Mouse (Mus musculus): ENCODE measurements around the gene Enpp6. TPM values are rescaled to one million over a fixed set of nuclear protein-coding genes. Genes with fewer than 3 reads are reported as not detected.

The Enpp6 gene
- total RNA-seq (2014; fragmentation: Nextera tagmentation) (not detected in 2 replicates), total RNA-seq (2017) (0.22 and 0.64 TPM in 2 replicates), polyA plus RNA-seq (2012) (not detected in 2 replicates)

DNA sequence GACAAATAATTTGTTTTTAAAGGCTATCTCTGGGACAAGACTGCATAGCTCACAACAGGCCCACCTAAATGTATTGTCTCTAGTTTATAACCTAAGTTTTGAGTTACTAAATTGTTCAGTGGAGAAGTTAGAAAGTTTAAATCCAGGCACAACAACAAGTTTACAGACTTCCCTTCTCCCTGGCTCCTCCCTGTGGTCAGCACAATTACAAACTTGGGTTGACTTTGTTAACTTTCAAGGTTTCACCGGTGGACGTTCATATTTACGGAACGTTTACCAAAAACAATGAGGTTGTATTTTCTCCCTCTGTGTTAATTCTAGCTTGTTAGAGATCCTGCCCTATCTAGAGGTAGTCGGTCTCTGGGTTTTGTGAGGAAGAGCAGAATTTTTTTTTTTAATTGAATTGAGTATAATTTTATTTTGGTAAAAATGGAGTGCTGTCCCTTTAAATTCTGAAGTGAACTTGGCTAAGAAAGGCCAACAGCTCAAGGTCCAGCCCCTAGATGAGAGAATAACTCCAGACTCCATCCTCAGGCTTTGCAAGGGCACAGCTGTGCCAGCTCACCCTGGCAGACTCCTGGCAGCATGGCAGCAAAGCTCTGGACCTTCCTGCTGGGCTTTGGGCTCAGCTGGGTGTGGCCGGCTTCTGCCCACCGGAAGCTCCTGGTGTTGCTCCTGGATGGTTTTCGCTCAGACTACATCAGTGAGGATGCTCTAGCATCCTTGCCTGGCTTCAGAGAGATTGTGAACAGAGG lies at the start of gene Enpp6:
Enpp6 (plus strand) TSS at position 502 of the 755 bp plus-strand sequence.
- DNase-seq (ENCODE audit: low spot score) (no peak), ATAC-seq (ENCODE audit: extremely low read depth, insufficient number of reproducible peaks, low FRiP score, poor library complexity, severe bottlenecking) (no peak)
- Histone ChIP-seq H3K36me3 (replicated peaks) (no peaks in the 10 kb centered on the region), H3K9me3 (replicated peaks) (no peaks in the 10 kb centered on the region), H3K4me3 (ENCODE audit: low read depth, low read length) (no peak within 1 kb of the TSS), H3K4me1 (ENCODE audit: insufficient read depth, low read depth, low read length) (no peaks in the 10 kb centered on the region), H3K27me3 (ENCODE audit: insufficient read depth, low read length) (peaks cover 16% of the 10 kb centered on the region)
- TF ChIP-seq POLR2AphosphoS5 (IDR thresholded peaks at IDR 0.05; ENCODE audit: insufficient replicate concordance, low read depth, low read length) (no peak), TAL1 (conservative IDR thresholded peaks at IDR 0.05; ENCODE audit: low read depth, low read length) (no peak), GATA1 (IDR thresholded peaks at IDR 0.05; ENCODE audit: borderline replicate concordance, low read length) (no peak), CTCF (IDR thresholded peaks at IDR 0.05; ENCODE audit: low read depth, low read length) (no peak), GATA2 (IDR thresholded peaks at IDR 0.05; ENCODE audit: borderline replicate concordance, low read depth, low read length) (no peak)

DNA sequence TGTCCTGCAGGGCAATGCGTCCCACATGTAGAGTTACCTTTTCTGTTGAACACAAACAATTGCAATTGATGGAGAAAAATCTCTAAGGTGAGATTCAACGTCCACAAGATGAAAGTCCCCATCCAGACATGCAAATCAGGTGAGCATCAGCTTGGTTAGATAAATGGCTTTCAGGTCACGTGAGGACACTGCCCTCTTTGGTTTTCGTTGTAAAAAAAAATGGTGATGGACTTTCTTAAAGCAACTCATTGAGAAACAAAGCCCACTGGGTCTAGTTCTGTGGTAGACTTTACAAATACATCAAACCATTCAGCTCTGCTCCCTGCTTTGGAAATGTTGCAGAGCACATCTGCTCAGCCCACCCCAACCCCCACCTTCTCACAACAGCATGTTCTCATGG lies 48.5 kb upstream of the Enpp6 start:
- DNase-seq (ENCODE audit: low spot score), result no peak
- H3K36me3 ChIP-seq (replicated peaks), result no peaks in the 10 kb centered on the region
- H3K27me3 ChIP-seq (ENCODE audit: insufficient read depth, low read length), result peaks cover 28% of the 10 kb centered on the region
- TF ChIP-seq POLR2AphosphoS5 (IDR thresholded peaks at IDR 0.05; ENCODE audit: insufficient replicate concordance, low read depth, low read length) (no peak), CTCF (IDR thresholded peaks at IDR 0.05; ENCODE audit: low read depth, low read length) (no peak), GATA1 (IDR thresholded peaks at IDR 0.05; ENCODE audit: borderline replicate concordance, low read length) (no peak), TAL1 (conservative IDR thresholded peaks at IDR 0.05; ENCODE audit: low read depth, low read length) (no peak), GATA2 (IDR thresholded peaks at IDR 0.05; ENCODE audit: borderline replicate concordance, low read depth, low read length) (no peak)
- peaks cover 5% of the 10 kb centered on the region; the same call in 1 of the 2 replicates for H3K4me1 ChIP-seq (ENCODE audit: insufficient read depth, low read depth, low read length)
- ATAC-seq (ENCODE audit: extremely low read depth, insufficient number of reproducible peaks, low FRiP score, poor library complexity, severe bottlenecking), result no peak
- H3K9me3 ChIP-seq (replicated peaks), result no peaks in the 10 kb centered on the region
- no peak overlapping the region for H3K4me3 ChIP-seq (ENCODE audit: low read depth, low read length)

DNA sequence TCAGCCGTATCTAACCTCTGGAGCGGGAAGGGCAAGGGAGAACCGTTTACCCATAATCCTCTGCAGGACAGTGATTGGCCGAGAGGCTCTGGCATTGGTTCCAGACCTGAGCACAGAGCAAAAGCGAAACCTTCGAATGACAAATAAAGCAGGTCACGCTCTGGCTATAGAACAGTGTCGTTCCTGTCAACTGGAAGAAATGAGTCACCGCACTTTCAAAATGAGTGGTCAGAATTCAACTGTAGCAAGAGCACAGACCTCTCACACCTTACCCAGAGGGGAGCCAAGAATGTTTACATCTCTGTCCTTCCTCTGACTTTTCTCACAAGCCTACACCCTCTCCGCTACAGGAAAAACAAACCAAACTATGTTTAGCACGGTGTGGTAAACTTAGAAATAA lies 45.4 kb upstream of the Enpp6 start:
- no peak for TF ChIP-seq GATA2 (IDR thresholded peaks at IDR 0.05; ENCODE audit: borderline replicate concordance, low read depth, low read length)
- TF ChIP-seq POLR2AphosphoS5 (IDR thresholded peaks at IDR 0.05; ENCODE audit: insufficient replicate concordance, low read depth, low read length), result no peak
- no peak for TF ChIP-seq TAL1 (conservative IDR thresholded peaks at IDR 0.05; ENCODE audit: low read depth, low read length)
- no peak for TF ChIP-seq CTCF (IDR thresholded peaks at IDR 0.05; ENCODE audit: low read depth, low read length)
- TF ChIP-seq GATA1 (IDR thresholded peaks at IDR 0.05; ENCODE audit: borderline replicate concordance, low read length), result no peak
- no peak for DNase-seq (ENCODE audit: low spot score)

DNA sequence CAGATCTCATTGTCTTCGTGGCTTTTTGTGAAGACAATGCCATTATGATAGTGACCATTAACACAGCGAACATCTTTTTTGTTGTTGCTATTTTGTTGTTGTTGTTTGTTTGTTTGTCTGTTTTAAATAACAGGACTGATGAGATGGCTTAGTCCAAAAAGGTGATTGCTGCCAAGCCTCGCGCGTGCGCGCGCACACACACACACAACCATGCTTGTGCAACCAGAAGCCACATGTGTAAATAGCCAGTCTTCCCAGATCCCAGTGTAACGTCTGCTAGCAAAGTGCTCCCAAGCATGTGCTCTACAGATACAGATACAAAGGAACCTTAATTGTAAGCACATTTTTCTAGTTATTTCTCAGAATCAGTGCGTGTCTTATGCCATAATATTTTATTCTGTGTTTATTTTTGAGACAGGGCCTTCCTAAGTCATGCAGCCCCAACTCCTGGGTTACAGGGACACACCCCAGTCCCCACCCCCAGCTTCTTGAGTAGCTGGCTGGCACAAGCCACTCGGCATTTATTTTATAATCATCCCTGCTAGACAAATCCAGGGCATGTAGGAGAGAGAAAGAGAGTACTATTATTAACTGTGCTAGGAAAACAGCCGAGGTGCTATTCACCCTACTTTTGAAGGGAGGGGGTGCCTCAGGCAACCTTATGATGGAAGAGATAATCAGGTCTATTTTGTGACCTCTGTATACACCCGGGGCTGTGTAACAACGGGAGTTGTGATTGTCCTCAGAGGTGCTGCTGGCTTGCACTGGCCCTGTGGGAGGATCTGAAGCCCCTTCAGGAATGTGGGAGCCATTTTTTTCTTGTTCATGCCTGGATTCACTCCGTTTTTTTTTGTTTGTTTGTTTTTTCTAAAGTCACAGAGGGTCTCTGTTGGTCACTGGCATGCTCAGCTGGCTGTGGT lies 44.7 kb upstream of the Enpp6 start:
- TF ChIP-seq POLR2AphosphoS5 (IDR thresholded peaks at IDR 0.05; ENCODE audit: insufficient replicate concordance, low read depth, low read length) (no peak), CTCF (IDR thresholded peaks at IDR 0.05; ENCODE audit: low read depth, low read length) (no peak), GATA2 (IDR thresholded peaks at IDR 0.05; ENCODE audit: borderline replicate concordance, low read depth, low read length) (no peak), GATA1 (IDR thresholded peaks at IDR 0.05; ENCODE audit: borderline replicate concordance, low read length) (no peak), TAL1 (conservative IDR thresholded peaks at IDR 0.05; ENCODE audit: low read depth, low read length) (no peak)
- Histone ChIP-seq H3K9me3 (replicated peaks) (no peaks in the 10 kb centered on the region), H3K27me3 (ENCODE audit: insufficient read depth, low read length) (peaks cover 26% of the 10 kb centered on the region), H3K4me3 (ENCODE audit: low read depth, low read length) (no peak overlapping the region), H3K36me3 (replicated peaks) (no peaks in the 10 kb centered on the region), H3K4me1 (ENCODE audit: insufficient read depth, low read depth, low read length) (no peaks in the 10 kb centered on the region)
- no peak for ATAC-seq (ENCODE audit: extremely low read depth, insufficient number of reproducible peaks, low FRiP score, poor library complexity, severe bottlenecking)
- DNase-seq (ENCODE audit: low spot score), result no peak

More for the DNA sequence above, 45.4 kb upstream of the Enpp6 start:
- Histone ChIP-seq H3K4me1 (ENCODE audit: insufficient read depth, low read depth, low read length) (no peaks in the 10 kb centered on the region), H3K4me3 (ENCODE audit: low read depth, low read length) (no peak overlapping the region), H3K36me3 (replicated peaks) (no peaks in the 10 kb centered on the region), H3K9me3 (replicated peaks) (no peaks in the 10 kb centered on the region), H3K27me3 (ENCODE audit: insufficient read depth, low read length) (peaks cover 20% of the 10 kb centered on the region)
- no peak for ATAC-seq (ENCODE audit: extremely low read depth, insufficient number of reproducible peaks, low FRiP score, poor library complexity, severe bottlenecking)

DNA sequence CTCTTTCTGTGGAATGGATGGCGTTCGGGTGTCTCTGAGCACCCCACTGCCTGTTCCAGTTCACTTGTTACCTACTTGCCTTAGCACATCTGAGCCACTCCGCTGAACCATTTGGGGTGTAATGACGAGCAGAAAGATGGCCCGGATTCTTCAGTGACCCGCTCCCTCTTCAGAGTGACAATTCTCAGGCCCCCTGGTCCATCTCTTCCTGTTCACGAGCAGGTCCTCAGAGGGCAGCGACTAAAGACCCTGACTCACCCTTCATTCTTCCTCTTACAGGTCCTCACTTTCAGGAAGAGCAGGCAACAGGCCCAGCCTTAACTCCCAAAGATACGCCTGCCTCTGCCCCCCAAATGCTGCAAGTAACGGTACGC lies 44.0 kb upstream of the Enpp6 start:
- no peak for TF ChIP-seq GATA2 (IDR thresholded peaks at IDR 0.05; ENCODE audit: borderline replicate concordance, low read depth, low read length)
- TF ChIP-seq CTCF (IDR thresholded peaks at IDR 0.05; ENCODE audit: low read depth, low read length), result no peak
- no peak for TF ChIP-seq TAL1 (conservative IDR thresholded peaks at IDR 0.05; ENCODE audit: low read depth, low read length)
- no peak for TF ChIP-seq POLR2AphosphoS5 (IDR thresholded peaks at IDR 0.05; ENCODE audit: insufficient replicate concordance, low read depth, low read length)
- TF ChIP-seq GATA1 (IDR thresholded peaks at IDR 0.05; ENCODE audit: borderline replicate concordance, low read length), result no peak
- no peak for ATAC-seq (ENCODE audit: extremely low read depth, insufficient number of reproducible peaks, low FRiP score, poor library complexity, severe bottlenecking)
- Histone ChIP-seq H3K4me1 (ENCODE audit: insufficient read depth, low read depth, low read length) (no peaks in the 10 kb centered on the region), H3K27me3 (ENCODE audit: insufficient read depth, low read length) (peaks cover 31% of the 10 kb centered on the region), H3K4me3 (ENCODE audit: low read depth, low read length) (no peak overlapping the region), H3K9me3 (replicated peaks) (no peaks in the 10 kb centered on the region), H3K36me3 (replicated peaks) (no peaks in the 10 kb centered on the region)
- DNase-seq (ENCODE audit: low spot score), result no peak

DNA sequence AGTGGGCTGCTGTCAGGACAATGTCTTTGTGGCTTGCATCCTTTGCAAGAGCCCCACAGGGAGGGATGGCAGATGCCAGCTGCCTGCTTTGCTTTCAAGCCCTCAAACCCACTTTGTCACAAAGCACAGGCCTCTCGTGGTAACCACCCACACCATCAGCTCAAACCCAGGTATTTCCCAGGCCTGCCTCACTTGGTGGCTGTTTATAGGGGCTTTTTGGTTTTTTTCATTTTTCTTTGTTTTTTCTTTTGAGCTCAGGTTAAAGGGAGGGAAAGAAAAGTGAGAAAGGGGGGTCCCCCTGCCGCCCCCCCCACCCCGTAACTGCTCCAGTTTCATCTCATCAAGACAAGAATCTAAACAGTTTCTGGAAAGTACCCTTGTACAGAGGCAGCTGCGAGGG lies 43.4 kb upstream of the Enpp6 start:
- Histone ChIP-seq H3K4me1 (ENCODE audit: insufficient read depth, low read depth, low read length) (no peaks in the 10 kb centered on the region), H3K4me3 (ENCODE audit: low read depth, low read length) (no peak overlapping the region), H3K36me3 (replicated peaks) (no peaks in the 10 kb centered on the region), H3K9me3 (replicated peaks) (no peaks in the 10 kb centered on the region), H3K27me3 (ENCODE audit: insufficient read depth, low read length) (peaks cover 33% of the 10 kb centered on the region)
- ATAC-seq (ENCODE audit: extremely low read depth, insufficient number of reproducible peaks, low FRiP score, poor library complexity, severe bottlenecking) (no peak), DNase-seq (ENCODE audit: low spot score) (no peak)
- no peak for TF ChIP-seq TAL1 (conservative IDR thresholded peaks at IDR 0.05; ENCODE audit: low read depth, low read length)
- TF ChIP-seq GATA2 (IDR thresholded peaks at IDR 0.05; ENCODE audit: borderline replicate concordance, low read depth, low read length), result no peak
- TF ChIP-seq POLR2AphosphoS5 (IDR thresholded peaks at IDR 0.05; ENCODE audit: insufficient replicate concordance, low read depth, low read length), result no peak
- no peak for TF ChIP-seq CTCF (IDR thresholded peaks at IDR 0.05; ENCODE audit: low read depth, low read length)
- TF ChIP-seq GATA1 (IDR thresholded peaks at IDR 0.05; ENCODE audit: borderline replicate concordance, low read length), result no peak
